Mouse (Mus musculus) liver, embryonic 13.5 days (tissue): ENCODE measurements around the gene Sik3. TPM values are rescaled to one million over a fixed set of nuclear protein-coding genes. Genes with fewer than 3 reads are reported as not detected.

Source experiments
- ATAC-seq: fragments of 200-750 bp; cut with Nextera tagmentation; 2 replicates; pipeline ENCODE4 v1.8.0; 2017; ENCODE audit warnings: low read depth, mild to moderate bottlenecking, moderate number of reproducible peaks, moderate library complexity
- DNase-seq: peaks from one replicate; pipeline ENCODE4 v3.0.0; 2022
- H3K27ac ChIP-seq: fragments of 300-500 bp; sonication (generic); 2 replicates; pipeline ENCODE4 v1.5.1; 2015; ENCODE audit warnings: moderate library complexity, mild to moderate bottlenecking, inconsistent platforms
- H3K27me3 ChIP-seq: fragments of 300-500 bp; sonication (generic); 2 replicates; pipeline ENCODE4 v1.6.1; 2015; ENCODE audit warnings: mild to moderate bottlenecking, inconsistent platforms
- H3K36me3 ChIP-seq: fragments of 300-500 bp; sonication (generic); 2 replicates; pipeline ENCODE4 v1.6.1; 2015; ENCODE audit warnings: mild to moderate bottlenecking, inconsistent platforms
- H3K4me1 ChIP-seq: fragments of 300-500 bp; sonication (generic); replicated peaks from 2 replicates; pipeline ENCODE4 v1.6.1; 2015; ENCODE audit warnings: inconsistent platforms
- H3K4me2 ChIP-seq: fragments of 300-500 bp; sonication (generic); 2 replicates; pipeline ENCODE4 v1.6.1; 2015; ENCODE audit warnings: inconsistent platforms, mild to moderate bottlenecking, moderate library complexity
- H3K4me3 ChIP-seq: fragments of 300-500 bp; sonication (generic); replicated peaks from 2 replicates; pipeline ENCODE4 v1.5.1; 2015; ENCODE audit warnings: mild to moderate bottlenecking, inconsistent platforms
- H3K9ac ChIP-seq: fragments of 300-500 bp; sonication (generic); 2 replicates; pipeline ENCODE4 v1.6.1; 2015; ENCODE audit warnings: mild to moderate bottlenecking, inconsistent platforms
- H3K9me3 ChIP-seq: fragments of 300-500 bp; sonication (generic); replicated peaks from 2 replicates; pipeline ENCODE4 v1.6.1; 2016; ENCODE audit warnings: inconsistent platforms
- WGBS: fragments of 180-500 bp; shearing (Covaris S2); methylation state at CpG from one replicate; pipeline ENCODE4 v1.1.7; 2015; ENCODE audit not compliant: insufficient replicate concordance; 5-methylcytosine and 5-hydroxymethylcytosine counted together
- polyA plus RNA-seq: library from polyadenylated mRNA; unstranded; fragments of >200 nt; fragmentation: Nextera tagmentation; extraction: Ambion mirVana; gene quantifications from 2 replicates; pipeline ENCODE4 v1.2.1, GENCODE M21; 2015

Sik3 gene
- polyA plus RNA-seq, 1 experiment from 2014 or later = 2.8 TPM

DNA sequence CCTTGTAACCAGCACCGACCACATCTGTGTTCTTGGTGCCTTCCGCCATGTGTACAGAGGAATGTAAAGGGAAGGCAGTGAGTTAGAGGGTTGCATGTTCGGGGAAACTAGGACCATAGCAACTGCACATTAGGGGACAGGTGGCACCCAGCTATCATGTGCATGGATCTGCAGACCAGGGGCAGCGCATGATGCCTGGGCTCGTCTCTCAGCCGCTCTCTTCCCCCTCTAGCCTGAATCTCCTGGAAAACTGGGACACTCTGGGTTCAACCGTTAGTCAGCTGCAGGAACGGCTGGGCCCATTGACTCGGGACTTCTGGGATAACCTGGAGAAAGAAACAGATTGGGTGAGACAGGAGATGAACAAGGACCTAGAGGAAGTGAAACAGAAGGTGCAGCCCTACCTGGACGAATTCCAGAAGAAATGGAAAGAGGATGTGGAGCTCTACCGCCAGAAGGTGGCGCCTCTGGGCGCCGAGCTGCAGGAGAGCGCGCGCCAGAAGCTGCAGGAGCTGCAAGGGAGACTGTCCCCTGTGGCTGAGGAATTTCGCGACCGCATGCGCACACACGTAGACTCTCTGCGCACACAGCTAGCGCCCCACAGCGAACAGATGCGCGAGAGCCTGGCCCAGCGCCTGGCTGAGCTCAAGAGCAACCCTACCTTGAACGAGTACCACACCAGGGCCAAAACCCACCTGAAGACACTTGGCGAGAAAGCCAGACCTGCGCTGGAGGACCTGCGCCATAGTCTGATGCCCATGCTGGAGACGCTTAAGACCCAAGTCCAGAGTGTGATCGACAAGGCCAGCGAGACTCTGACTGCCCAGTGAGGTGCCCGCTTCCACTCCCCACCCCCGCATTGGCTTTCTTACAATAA lies 217.2 kb downstream of the Sik3 start:
- 13% methylated on average over 37 of the region's 37 CpGs for WGBS
- peak; percentile 50; the same call in 1 of the 2 replicates for ATAC-seq

GRCm38 (mm10) chr9:46230450-46230975 lies 217.9 kb downstream of the Sik3 start:
- WGBS = 28% methylated on average over 13 of the region's 13 CpGs
- H3K9me3 ChIP-seq = no peaks in the 10 kb centered on the region
- no peak for DNase-seq
- H3K27me3 ChIP-seq = no peaks in the 10 kb centered on the region
- H3K4me3 ChIP-seq = peak overlapping the region; percentile 57
- peak overlapping the region; percentile 73 for H3K4me2 ChIP-seq
- no peak for ATAC-seq
- H3K9ac ChIP-seq = peak overlapping the region; percentile 64
- H3K27ac ChIP-seq = peak overlapping the region; percentile 60
- H3K4me1 ChIP-seq = peaks cover 46% of the 10 kb centered on the region
- H3K36me3 ChIP-seq = no peaks in the 10 kb centered on the region

More for the DNA sequence above, 217.2 kb downstream of the Sik3 start:
- H3K27ac ChIP-seq = peak overlapping the region; percentile 60
- peak; percentile 45 for DNase-seq
- no peaks in the 10 kb centered on the region for H3K27me3 ChIP-seq
- H3K9me3 ChIP-seq = no peaks in the 10 kb centered on the region
- H3K4me1 ChIP-seq = peaks cover 43% of the 10 kb centered on the region
- peak overlapping the region; percentile 64 for H3K9ac ChIP-seq
- peak overlapping the region; percentile 57 for H3K4me3 ChIP-seq
- H3K36me3 ChIP-seq = no peaks in the 10 kb centered on the region
- H3K4me2 ChIP-seq = peak overlapping the region; percentile 73

GRCm38 (mm10) chr9:46235196-46235595 lies 222.6 kb downstream of the Sik3 start:
- no peaks in the 10 kb centered on the region for H3K36me3 ChIP-seq
- H3K4me2 ChIP-seq = no peak overlapping the region
- H3K27me3 ChIP-seq = no peaks in the 10 kb centered on the region
- peak overlapping the region; percentile 54 for H3K27ac ChIP-seq
- DNase-seq (no peak), ATAC-seq (0 out of 2 replicates have a peak, but pooled peaks have one; percentile 3)
- H3K9ac ChIP-seq = no peak overlapping the region
- H3K4me3 ChIP-seq = no peak overlapping the region
- WGBS = 63% methylated on average over 6 of the region's 6 CpGs
- H3K9me3 ChIP-seq = no peaks in the 10 kb centered on the region
- peaks cover 32% of the 10 kb centered on the region for H3K4me1 ChIP-seq

GRCm38 (mm10) chr9:46235596-46235648 lies 222.8 kb downstream of the Sik3 start, which contains the start of gene Apoc3:
TSS of gene Apoc3 (minus strand) at chr9:46235636.
- Histone ChIP-seq H3K27me3 (no peaks in the 10 kb centered on the region), H3K9ac (no peak within 1 kb of the TSS), H3K27ac (peak within 1 kb of the TSS; percentile 54), H3K4me3 (no peak within 1 kb of the TSS), H3K4me2 (no peak within 1 kb of the TSS), H3K36me3 (no peaks in the 10 kb centered on the region), H3K4me1 (peaks cover 30% of the 10 kb centered on the region), H3K9me3 (no peaks in the 10 kb centered on the region)
- ATAC-seq = no peak
- no peak for DNase-seq

- H3K4me3 ChIP-seq = no peak overlapping the region
- no peaks in the 10 kb centered on the region for H3K9me3 ChIP-seq
- DNase-seq = peak; percentile 18
- H3K27me3 ChIP-seq = no peaks in the 10 kb centered on the region
- H3K4me1 ChIP-seq = peaks cover 27% of the 10 kb centered on the region
- peak; percentile 69 for ATAC-seq
- 47% methylated on average over 4 of the region's 4 CpGs for WGBS
- no peaks in the 10 kb centered on the region for H3K36me3 ChIP-seq
- H3K4me2 ChIP-seq = no peak overlapping the region
- H3K27ac ChIP-seq = peak overlapping the region; percentile 54
- no peak overlapping the region for H3K9ac ChIP-seq
Observed at GRCm38 (mm10) chr9:46235649-46236048, 223.0 kb downstream of the Sik3 start.

DNA sequence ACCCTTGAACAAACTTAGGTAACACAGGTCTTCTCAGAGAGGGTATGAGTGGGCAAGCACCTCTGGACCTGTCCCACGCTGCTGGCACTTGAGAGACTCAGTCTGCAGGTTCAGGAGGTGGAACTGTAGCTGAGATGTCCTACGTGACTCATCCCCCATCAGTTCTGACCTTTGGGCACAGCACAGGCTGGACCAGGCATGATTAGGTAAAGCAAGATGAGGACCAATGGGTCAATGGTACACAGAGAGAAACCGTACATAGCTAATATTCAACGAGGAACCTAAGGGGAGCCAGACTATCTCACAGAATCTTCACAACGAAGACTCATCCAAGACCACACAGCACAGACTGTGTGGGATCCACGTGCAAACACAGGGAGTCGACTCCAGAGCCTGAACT lies 226.2 kb downstream of the Sik3 start:
- no peak overlapping the region for H3K9ac ChIP-seq
- DNase-seq (no peak), ATAC-seq (no peak)
- H3K4me3 ChIP-seq = no peak overlapping the region
- H3K4me2 ChIP-seq = no peak overlapping the region
- no peaks in the 10 kb centered on the region for H3K27me3 ChIP-seq
- peaks cover 14% of the 10 kb centered on the region for H3K4me1 ChIP-seq
- no peaks in the 10 kb centered on the region for H3K9me3 ChIP-seq
- WGBS = 54% methylated on average over 7 of the region's 7 CpGs
- H3K36me3 ChIP-seq = no peaks in the 10 kb centered on the region
- H3K27ac ChIP-seq = no peak overlapping the region

GRCm38 (mm10) chr9:46240526-46241153 lies 228.0 kb downstream of the Sik3 start, which contains the start of gene Apoa4:
TSS of gene Apoa4 (plus strand) at chr9:46240696.
- no peaks in the 10 kb centered on the region for H3K9me3 ChIP-seq
- H3K27ac ChIP-seq = no peak within 1 kb of the TSS
- WGBS = 51% methylated on average over 7 of the region's 7 CpGs
- H3K4me3 ChIP-seq = no peak within 1 kb of the TSS
- H3K36me3 ChIP-seq = no peaks in the 10 kb centered on the region
- H3K4me2 ChIP-seq = no peak within 1 kb of the TSS
- ATAC-seq = no peak
- no peaks in the 10 kb centered on the region for H3K27me3 ChIP-seq
- no peak for DNase-seq
- H3K4me1 ChIP-seq = peaks cover 7% of the 10 kb centered on the region
- H3K9ac ChIP-seq = no peak within 1 kb of the TSS

- no peak for ATAC-seq
- no peak overlapping the region for H3K4me2 ChIP-seq
Observed at GRCm38 (mm10) chr9:46241818-46242217, 229.2 kb downstream of the Sik3 start.

DNA sequence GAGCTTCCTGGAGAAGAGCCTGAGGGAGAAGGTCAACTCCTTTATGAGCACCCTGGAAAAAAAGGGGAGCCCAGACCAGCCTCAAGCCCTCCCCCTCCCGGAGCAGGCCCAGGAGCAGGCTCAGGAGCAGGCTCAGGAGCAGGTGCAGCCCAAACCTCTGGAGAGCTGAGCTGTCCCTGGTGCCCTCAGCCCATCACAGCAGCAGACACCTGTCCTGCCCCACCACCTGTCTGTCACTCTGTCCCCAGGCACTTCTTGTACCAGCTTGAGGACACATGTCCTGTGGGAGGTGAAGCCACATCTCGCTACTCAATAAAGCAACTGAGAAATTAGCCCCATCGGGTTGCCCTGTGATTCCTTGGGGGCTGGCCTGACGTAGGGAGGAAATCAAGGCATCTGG lies 230.5 kb downstream of the Sik3 start:
- no peak overlapping the region for H3K27ac ChIP-seq
- no peak overlapping the region for H3K4me3 ChIP-seq
- no peak overlapping the region for H3K9ac ChIP-seq
- DNase-seq (no peak), ATAC-seq (no peak)
- no peak overlapping the region for H3K4me2 ChIP-seq
- no peaks in the 10 kb centered on the region for H3K36me3 ChIP-seq
- 61% methylated on average over 4 of the region's 4 CpGs for WGBS
- H3K27me3 ChIP-seq = no peaks in the 10 kb centered on the region
- H3K4me1 ChIP-seq = no peaks in the 10 kb centered on the region
- H3K9me3 ChIP-seq = no peaks in the 10 kb centered on the region

More at GRCm38 (mm10) chr9:46241818-46242217, 229.2 kb downstream of the Sik3 start:
- H3K9ac ChIP-seq = no peak overlapping the region
- H3K4me3 ChIP-seq = no peak overlapping the region
- no peaks in the 10 kb centered on the region for H3K36me3 ChIP-seq
- H3K27ac ChIP-seq = no peak overlapping the region
- 44% methylated on average over 2 of the region's 2 CpGs for WGBS
- H3K9me3 ChIP-seq = no peaks in the 10 kb centered on the region
- H3K27me3 ChIP-seq = no peaks in the 10 kb centered on the region
- DNase-seq = no peak
- H3K4me1 ChIP-seq = no peaks in the 10 kb centered on the region

GRCm38 (mm10) chr9:46243584-46243983 lies 231.0 kb downstream of the Sik3 start:
- no peak overlapping the region for H3K27ac ChIP-seq
- H3K9me3 ChIP-seq = no peaks in the 10 kb centered on the region
- H3K27me3 ChIP-seq = no peaks in the 10 kb centered on the region
- ATAC-seq (no peak), DNase-seq (no peak)
- no peaks in the 10 kb centered on the region for H3K4me1 ChIP-seq
- H3K36me3 ChIP-seq = no peaks in the 10 kb centered on the region
- H3K9ac ChIP-seq = no peak overlapping the region
- H3K4me2 ChIP-seq = no peak overlapping the region
- H3K4me3 ChIP-seq = no peak overlapping the region
- WGBS = 52% methylated on average over 8 of the region's 8 CpGs

DNA sequence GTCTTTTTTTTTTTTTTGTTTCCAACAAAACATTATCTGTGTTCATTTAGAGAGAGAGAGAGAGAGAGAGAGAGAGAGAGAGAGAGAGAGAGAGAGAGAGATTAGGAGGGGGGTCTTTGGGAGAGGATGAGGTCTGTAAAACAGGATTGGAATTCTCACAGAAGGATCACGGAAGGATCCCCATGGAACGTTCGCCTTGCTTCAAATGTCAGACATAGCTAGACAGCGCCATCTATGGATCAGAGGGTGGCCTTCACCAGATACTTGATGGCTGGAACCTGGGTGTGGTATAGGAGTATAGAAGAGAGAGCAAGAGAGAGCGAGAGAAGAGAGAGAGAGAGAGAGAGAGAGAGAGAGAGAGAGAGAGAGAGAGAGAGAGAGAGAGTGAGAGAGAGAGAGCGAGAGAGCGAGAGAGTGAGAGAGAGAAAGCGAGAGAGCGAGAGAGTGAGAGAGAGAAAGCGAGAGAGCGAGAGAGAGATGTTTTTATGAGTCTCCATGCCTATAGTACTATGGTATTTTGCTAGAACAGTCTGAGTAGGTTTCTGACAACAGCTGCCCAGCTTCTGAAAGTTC lies 234.2 kb downstream of the Sik3 start:
- no peak for ATAC-seq
- no peaks in the 10 kb centered on the region for H3K27me3 ChIP-seq
- H3K4me2 ChIP-seq = no peak overlapping the region
- H3K27ac ChIP-seq = no peak overlapping the region
- no peaks in the 10 kb centered on the region for H3K9me3 ChIP-seq
- no peak for DNase-seq
- H3K4me1 ChIP-seq = no peaks in the 10 kb centered on the region
- H3K4me3 ChIP-seq = no peak overlapping the region
- no peaks in the 10 kb centered on the region for H3K36me3 ChIP-seq
- no peak overlapping the region for H3K9ac ChIP-seq
- WGBS = 25% methylated on average over 11 of the region's 11 CpGs
